Mouse (Mus musculus) heart, adult 8-10 months (tissue): ENCODE data around the gene Dao. TPM values are rescaled to one million over a fixed set of nuclear protein-coding genes. Genes with fewer than 3 reads are reported as not detected.

Experiments
- DNase-seq: peaks from one replicate; pipeline ENCODE4 v3.0.0; 2022; ENCODE audit warnings: low spot score
- total RNA-seq, 4 experiments: library from RNA; stranded (reverse); gene quantifications; 2 replicates each; pipeline ENCODE4 v1.2.4; 2022

Gene Dao
- total RNA-seq, 4 experiments from 2014 or later, result not detected

GRCm38 (mm10) chr5:113983541-113983940 lies 20.0 kb upstream of the Dao start:
- DNase-seq, result no peak

GRCm38 (mm10) chr5:113984025-113984740 lies 19.3 kb upstream of the Dao start:
- DNase-seq, result no peak

- DNase-seq, result no peak
Observed at GRCm38 (mm10) chr5:113985737-113986136, 17.8 kb upstream of the Dao start.

- peak; percentile 84 for DNase-seq
Observed at GRCm38 (mm10) chr5:113986182-113986961, 17.1 kb upstream of the Dao start.

- no peak for DNase-seq
Observed at GRCm38 (mm10) chr5:113989437-113990024, 14.0 kb upstream of the Dao start.

- DNase-seq, result no peak
Observed at GRCm38 (mm10) chr5:113990593-113990992, 12.9 kb upstream of the Dao start.

- no peak for DNase-seq
Observed at GRCm38 (mm10) chr5:113991141-113991540, 12.4 kb upstream of the Dao start.

- peak; percentile 49 for DNase-seq
Observed at GRCm38 (mm10) chr5:113992339-113992831, 11.1 kb upstream of the Dao start.

- peak; percentile 33 for DNase-seq
Observed at GRCm38 (mm10) chr5:113993031-113993486, 10.4 kb upstream of the Dao start.

GRCm38 (mm10) chr5:113993487-113994465 lies 9.7 kb upstream of the Dao start, which contains the start of gene Ssh1:
Gene Ssh1 (minus strand): TSS chr5:113993894.
- peak; percentile 86 for DNase-seq

GRCm38 (mm10) chr5:113996458-113996857 lies 7.0 kb upstream of the Dao start:
- DNase-seq, result no peak

- no peak for DNase-seq
Observed at GRCm38 (mm10) chr5:113999382-113999781, 4.1 kb upstream of the Dao start.

- DNase-seq, result no peak
Observed at GRCm38 (mm10) chr5:114004573-114004972, 1.1 kb downstream of the Dao start.

GRCm38 (mm10) chr5:114005100-114005499 lies 1.6 kb downstream of the Dao start:
- no peak for DNase-seq

GRCm38 (mm10) chr5:114006974-114007373 lies 3.5 kb downstream of the Dao start:
- no peak for DNase-seq

GRCm38 (mm10) chr5:114007753-114008453 lies 4.4 kb downstream of the Dao start:
- no peak for DNase-seq

- DNase-seq, result no peak
Observed at GRCm38 (mm10) chr5:114009049-114009448, 5.5 kb downstream of the Dao start.

- DNase-seq, result no peak
Observed at GRCm38 (mm10) chr5:114015121-114015520, 11.6 kb downstream of the Dao start.

- no peak for DNase-seq
Observed at GRCm38 (mm10) chr5:114024390-114024789, 20.9 kb downstream of the Dao start.

GRCm38 (mm10) chr5:114024885-114025284 lies 21.4 kb downstream of the Dao start:
- no peak for DNase-seq
